Mouse (Mus musculus) midbrain, embryonic 16.5 days (tissue): ENCODE measurements at regions not wholly inside any gene's neighbourhood (a gene's known extent, or its start where the extent isn't known, plus 50 kb on each side); places are given as distances from the start of the nearest gene placed in this dataset.
"Not testable (repeated sequence)": the region's sequence is repeated elsewhere in the genome, so short reads cannot be mapped to it uniquely, and the experiment has no call there.

Experiments used
- ATAC-seq: fragments of 200-750 bp; cut with Nextera tagmentation; 2 replicates; pipeline ENCODE4 v1.8.0; 2017; ENCODE audit warnings: moderate TSS enrichment
- H3K27ac ChIP-seq: fragments of 300-500 bp; sonication (generic); 2 replicates; pipeline ENCODE4 v1.5.1; 2014; ENCODE audit warnings: mild to moderate bottlenecking, low read length, mixed read lengths
- H3K27me3 ChIP-seq: fragments of 300-500 bp; sonication (generic); 2 replicates; pipeline ENCODE4 v1.6.1; 2014; ENCODE audit warnings: low read depth, low read length, mixed read lengths; ENCODE audit not compliant: control insufficient read depth, insufficient read depth
- H3K36me3 ChIP-seq: fragments of 300-500 bp; sonication (generic); 2 replicates; pipeline ENCODE4 v1.6.1; 2014; ENCODE audit warnings: mild to moderate bottlenecking, low read length, moderate library complexity, mixed read lengths; ENCODE audit not compliant: control insufficient read depth, insufficient read depth
- H3K4me1 ChIP-seq: fragments of 300-500 bp; sonication (generic); 2 replicates; pipeline ENCODE4 v1.6.1; 2014; ENCODE audit warnings: mild to moderate bottlenecking, low read length, mixed read lengths; ENCODE audit not compliant: control insufficient read depth, insufficient read depth
- H3K4me2 ChIP-seq: fragments of 300-500 bp; sonication (generic); 2 replicates; pipeline ENCODE4 v1.6.1; 2014; ENCODE audit warnings: mild to moderate bottlenecking, low read length, mixed read lengths
- H3K4me3 ChIP-seq: fragments of 300-500 bp; sonication (generic); 2 replicates; pipeline ENCODE4 v1.5.1; 2014; ENCODE audit warnings: low read depth, mild to moderate bottlenecking, low read length, moderate library complexity, mixed read lengths
- H3K9ac ChIP-seq: fragments of 300-500 bp; sonication (generic); 2 replicates; pipeline ENCODE4 v1.6.1; 2014; ENCODE audit warnings: low read depth, low read length, mixed read lengths
- H3K9me3 ChIP-seq: fragments of 300-500 bp; sonication (generic); replicated peaks from 2 replicates; pipeline ENCODE4 v1.6.1; 2014; ENCODE audit warnings: mild to moderate bottlenecking, low read length, mixed read lengths; ENCODE audit not compliant: control insufficient read depth, poor library complexity, severe bottlenecking
- WGBS: fragments of 180-500 bp; shearing (Covaris S2); extraction: QIAGEN DNeasy Blood & Tissue Kit; methylation state at CpG from one replicate; pipeline ENCODE4 v1.1.7; 2014; 5-methylcytosine and 5-hydroxymethylcytosine counted together

DNA sequence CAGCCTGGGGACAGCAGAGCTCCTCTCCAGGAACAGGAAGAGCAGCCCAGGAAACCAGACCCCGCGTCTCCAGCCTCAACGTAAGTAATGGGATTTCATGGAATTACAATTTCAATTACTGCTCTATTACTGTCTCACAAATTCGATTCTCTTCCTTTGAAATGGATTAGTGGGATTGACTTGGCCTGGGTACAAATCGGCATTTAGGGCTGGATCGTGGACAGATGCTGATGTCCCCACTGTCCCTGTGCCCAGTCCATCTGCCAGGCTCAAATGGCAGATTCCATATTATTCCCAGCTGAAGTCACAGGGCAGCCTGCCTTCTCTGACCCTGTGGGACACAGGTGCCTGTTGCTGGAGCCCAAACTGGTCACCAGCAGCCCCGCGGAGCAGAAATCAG lies 136.0 kb upstream of the Sfswap start:
- Histone ChIP-seq H3K27me3 (no peaks in the 10 kb centered on the region), H3K9me3 (no peaks in the 10 kb centered on the region), H3K27ac (no peak overlapping the region), H3K36me3 (no peaks in the 10 kb centered on the region), H3K9ac (no peak overlapping the region), H3K4me2 (no peak overlapping the region), H3K4me1 (peaks cover 5% of the 10 kb centered on the region; the same call in 1 of the 2 replicates), H3K4me3 (no peak overlapping the region)
- no peak for ATAC-seq
- WGBS = 47% methylated on average over 8 of the region's 8 CpGs

DNA sequence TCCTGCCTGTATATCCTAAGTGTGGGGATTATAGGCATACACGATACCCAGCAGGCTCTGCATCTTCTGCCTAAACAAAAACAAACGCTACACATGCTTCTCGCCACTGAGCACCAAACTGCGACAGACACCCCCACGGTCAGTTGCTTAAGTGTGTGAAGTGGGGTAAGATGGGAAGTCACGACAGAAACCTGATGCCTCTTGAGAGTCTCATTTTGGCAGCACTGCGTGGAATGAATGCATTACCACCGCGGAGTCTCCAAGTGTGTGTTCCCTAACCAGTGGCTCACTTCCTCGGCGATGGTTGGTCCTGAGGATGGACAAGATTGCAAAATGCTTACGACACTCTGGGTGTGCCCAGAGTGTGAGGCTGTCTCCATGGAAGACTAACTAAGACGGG lies 133.8 kb upstream of the Sfswap start:
- Histone ChIP-seq H3K27ac (no peak overlapping the region), H3K36me3 (no peaks in the 10 kb centered on the region), H3K4me3 (no peak overlapping the region), H3K4me1 (peaks cover 5% of the 10 kb centered on the region; the same call in 1 of the 2 replicates), H3K4me2 (no peak overlapping the region), H3K9me3 (no peaks in the 10 kb centered on the region), H3K9ac (no peak overlapping the region), H3K27me3 (no peaks in the 10 kb centered on the region)
- no peak for ATAC-seq
- 85% methylated on average over 13 of the region's 13 CpGs for WGBS

DNA sequence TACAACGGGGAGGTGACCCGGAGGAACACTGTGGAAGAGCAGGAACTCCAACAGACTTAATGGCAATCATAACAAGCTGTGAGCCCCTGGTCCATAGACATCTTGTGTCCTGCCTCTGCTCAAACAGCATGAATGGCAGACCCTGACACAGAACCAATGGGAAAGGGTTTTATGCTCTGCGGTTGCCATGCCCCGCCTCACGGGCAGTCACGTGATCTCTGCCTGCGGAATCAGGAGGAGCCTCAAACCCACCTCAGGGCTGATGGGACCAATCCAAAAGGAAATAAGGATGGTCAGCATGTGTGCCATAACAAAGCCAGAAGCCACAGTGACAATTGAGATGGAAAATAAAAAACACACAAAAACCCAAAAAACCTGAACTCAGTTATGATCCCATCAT lies 120.2 kb upstream of the Sfswap start:
- H3K9me3 ChIP-seq = peaks cover 8% of the 10 kb centered on the region
- WGBS = 95% methylated on average over 7 of the region's 7 CpGs

DNA sequence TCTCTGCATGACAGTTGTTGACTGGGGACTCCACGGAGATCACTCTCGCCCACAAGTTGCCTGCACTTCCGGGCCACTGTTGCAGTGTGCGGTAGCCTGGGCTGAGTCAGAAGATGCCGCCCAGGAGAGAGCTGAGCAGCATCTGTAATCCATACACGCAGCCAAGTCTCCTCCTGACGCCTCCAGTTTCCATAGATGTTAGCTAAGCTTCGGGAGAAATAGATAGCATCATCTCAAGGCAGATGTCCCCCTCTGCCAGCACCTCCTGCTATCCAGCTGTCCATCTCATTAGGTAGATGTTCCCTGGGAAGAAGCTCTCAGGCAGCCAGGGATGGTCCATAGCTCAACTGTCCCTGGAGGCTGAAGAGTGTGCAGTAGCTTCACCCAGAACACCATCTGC lies 116.0 kb upstream of the Sfswap start:
- WGBS = 94% methylated on average over 8 of the region's 8 CpGs
- Histone ChIP-seq H3K4me2 (no peak overlapping the region), H3K27ac (no peak overlapping the region), H3K27me3 (no peaks in the 10 kb centered on the region; the same call in 1 of the 2 replicates), H3K36me3 (no peaks in the 10 kb centered on the region), H3K9ac (no peak overlapping the region), H3K4me1 (no peaks in the 10 kb centered on the region), H3K9me3 (no peaks in the 10 kb centered on the region), H3K4me3 (no peak overlapping the region)
- ATAC-seq = no peak

More for the DNA sequence above, 120.2 kb upstream of the Sfswap start:
- H3K4me2 ChIP-seq = no peak overlapping the region
- H3K4me3 ChIP-seq = no peak overlapping the region
- no peaks in the 10 kb centered on the region for H3K4me1 ChIP-seq
- no peak overlapping the region for H3K27ac ChIP-seq
- no peak for ATAC-seq
- H3K9ac ChIP-seq = no peak overlapping the region
- no peaks in the 10 kb centered on the region for H3K27me3 ChIP-seq
- no peaks in the 10 kb centered on the region for H3K36me3 ChIP-seq

DNA sequence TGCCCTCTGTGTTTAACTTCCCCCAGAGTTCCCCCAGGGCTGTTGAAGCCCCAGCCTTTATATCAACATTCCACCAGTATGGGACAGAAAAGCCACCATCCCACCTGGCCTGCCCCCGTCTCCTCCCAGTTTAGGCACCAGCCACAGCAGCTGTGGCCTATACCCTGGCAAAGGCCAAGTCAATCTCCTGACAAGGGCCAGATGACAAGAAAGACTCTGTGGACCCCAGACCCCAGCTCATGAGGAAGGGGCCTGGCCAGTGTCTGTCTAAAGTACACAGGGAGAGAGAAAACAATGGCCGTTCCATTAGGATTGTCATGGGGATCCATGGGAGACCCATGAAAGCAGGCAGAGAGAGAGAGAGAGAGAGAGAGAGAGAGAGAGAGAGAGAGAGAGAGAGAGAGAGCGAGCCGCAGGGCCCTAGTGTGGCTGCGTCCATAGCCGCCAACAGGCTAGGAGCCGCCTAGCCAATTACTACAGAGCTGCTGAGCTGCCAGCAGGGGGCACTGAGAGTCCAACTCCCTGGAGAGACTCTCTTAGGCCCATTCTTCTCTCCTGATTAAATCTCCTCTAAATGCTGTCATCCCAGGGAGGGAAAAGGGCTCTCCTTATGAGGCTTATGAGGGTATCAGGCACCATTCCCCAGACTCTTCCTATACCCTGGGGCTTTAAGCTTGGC lies 114.9 kb upstream of the Sfswap start:
- H3K4me2 ChIP-seq, H3K27ac ChIP-seq, H3K4me3 ChIP-seq, H3K9ac ChIP-seq, H3K36me3 ChIP-seq, H3K9me3 ChIP-seq, H3K4me1 ChIP-seq, H3K27me3 ChIP-seq: not testable (repeated sequence)
- 50% methylated on average over 2 of the region's 7 CpGs for WGBS
- ATAC-seq = peak; percentile 89

DNA sequence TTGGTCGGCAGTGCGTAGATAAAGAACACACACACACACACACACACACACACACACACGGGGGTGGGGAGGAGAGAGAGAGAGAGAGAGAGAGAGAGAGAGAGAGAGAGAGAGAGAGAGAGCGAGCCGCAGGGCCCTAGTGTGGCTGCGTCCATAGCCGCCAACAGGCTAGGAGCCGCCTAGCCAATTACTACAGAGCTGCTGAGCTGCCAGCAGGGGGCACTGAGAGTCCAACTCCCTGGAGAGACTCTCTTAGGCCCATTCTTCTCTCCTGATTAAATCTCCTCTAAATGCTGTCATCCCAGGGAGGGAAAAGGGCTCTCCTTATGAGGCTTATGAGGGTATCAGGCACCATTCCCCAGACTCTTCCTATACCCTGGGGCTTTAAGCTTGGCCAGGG lies 114.3 kb upstream of the Sfswap start:
- peak; percentile 85 for ATAC-seq
- H3K27me3 ChIP-seq, H3K27ac ChIP-seq, H3K4me3 ChIP-seq, H3K9ac ChIP-seq, H3K4me2 ChIP-seq, H3K4me1 ChIP-seq, H3K36me3 ChIP-seq, H3K9me3 ChIP-seq: not testable (repeated sequence)
- WGBS = no CpG with 5 or more reads among the region's 8 CpGs

DNA sequence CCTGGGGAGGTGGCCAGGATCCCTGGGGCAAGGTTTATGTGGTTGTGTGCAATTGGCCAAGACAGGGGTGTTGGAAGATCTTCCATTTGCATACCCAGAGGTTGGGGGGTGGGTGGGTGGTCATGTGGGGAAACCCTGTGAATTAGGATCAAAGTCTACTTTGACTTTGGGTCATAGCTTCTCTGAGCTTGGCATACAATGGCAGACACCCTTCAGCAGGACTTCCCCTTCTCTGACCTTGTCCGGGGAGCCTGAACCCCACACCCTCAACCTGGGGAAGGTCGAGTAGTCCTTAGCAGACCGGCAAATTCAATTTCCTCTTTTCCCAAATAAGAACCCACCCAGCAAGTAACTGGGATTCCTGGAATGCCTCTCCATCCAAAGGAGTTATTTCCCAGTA lies 113.7 kb upstream of the Sfswap start:
- no peaks in the 10 kb centered on the region for H3K36me3 ChIP-seq
- no peak overlapping the region for H3K9ac ChIP-seq
- H3K4me2 ChIP-seq = no peak overlapping the region
- H3K4me3 ChIP-seq = no peak overlapping the region
- no peaks in the 10 kb centered on the region for H3K9me3 ChIP-seq
- H3K27ac ChIP-seq = no peak overlapping the region
- H3K4me1 ChIP-seq = no peaks in the 10 kb centered on the region
- WGBS = 72% methylated on average over 3 of the region's 3 CpGs
- ATAC-seq = no peak
- no peaks in the 10 kb centered on the region; the same call in 1 of the 2 replicates for H3K27me3 ChIP-seq

DNA sequence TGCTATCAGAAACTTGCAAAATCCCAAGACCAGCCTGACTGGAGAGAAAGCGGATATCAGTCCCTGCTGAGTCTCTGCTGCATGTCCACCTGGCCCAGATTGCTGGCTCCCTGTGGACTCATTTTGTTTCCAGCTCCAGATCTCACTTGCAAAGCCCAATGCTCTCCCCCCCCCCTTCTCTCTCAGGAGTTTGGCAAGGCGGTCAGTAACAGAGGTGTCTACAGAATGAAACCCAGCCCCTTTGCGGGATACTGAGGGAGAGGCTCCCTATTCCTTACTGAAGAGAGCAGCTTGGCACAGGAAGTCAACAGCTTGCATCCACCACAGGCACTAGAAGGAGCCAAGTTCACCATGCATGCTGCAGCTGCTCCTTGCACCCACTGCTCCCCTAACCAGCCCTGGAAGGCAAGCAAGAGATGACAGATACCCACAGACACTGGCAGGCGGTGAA lies 110.1 kb upstream of the Sfswap start:
- Histone ChIP-seq H3K4me1 (no peaks in the 10 kb centered on the region), H3K27ac (no peak overlapping the region), H3K9ac (no peak overlapping the region), H3K36me3 (no peaks in the 10 kb centered on the region), H3K4me3 (no peak overlapping the region), H3K27me3 (no peaks in the 10 kb centered on the region; the same call in 1 of the 2 replicates), H3K4me2 (no peak overlapping the region), H3K9me3 (no peaks in the 10 kb centered on the region)
- no peak for ATAC-seq
- WGBS = 57% methylated on average over 4 of the region's 4 CpGs

DNA sequence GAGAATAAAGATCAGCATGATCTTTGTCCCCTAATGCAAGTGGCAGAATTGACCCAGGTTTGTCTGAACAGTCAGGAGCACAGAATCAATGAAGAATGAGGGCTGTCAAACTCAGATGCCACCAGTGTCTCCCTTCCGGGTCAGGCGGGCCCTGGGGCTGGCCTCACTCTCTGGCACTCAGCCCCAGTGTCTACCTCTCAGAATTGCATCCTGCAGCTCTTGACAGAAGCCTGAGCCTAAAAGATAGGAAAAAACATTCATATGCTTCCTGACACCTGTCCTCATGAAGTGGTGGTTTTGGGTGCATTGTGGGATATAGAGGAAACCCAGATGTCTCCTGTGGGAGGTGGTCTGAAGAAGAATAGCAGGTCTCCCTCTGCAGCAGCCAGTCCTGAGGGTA lies 107.9 kb upstream of the Sfswap start:
- no peak overlapping the region for H3K4me2 ChIP-seq
- H3K9me3 ChIP-seq = no peaks in the 10 kb centered on the region
- no peaks in the 10 kb centered on the region; the same call in 1 of the 2 replicates for H3K27me3 ChIP-seq
- H3K36me3 ChIP-seq = no peaks in the 10 kb centered on the region
- WGBS = 86% methylated on average over 2 of the region's 2 CpGs
- H3K9ac ChIP-seq = no peak overlapping the region
- no peaks in the 10 kb centered on the region for H3K4me1 ChIP-seq
- H3K27ac ChIP-seq = no peak overlapping the region
- ATAC-seq = no peak
- no peak overlapping the region for H3K4me3 ChIP-seq
